Mouse (Mus musculus): ENCODE results near the gene Hoxd10. TPM values are rescaled to one million over a fixed set of nuclear protein-coding genes. Genes with fewer than 3 reads are reported as not detected.

The Hoxd10 gene
- total and polyA plus RNA-seq, 2 experiments from 2014 or later: not detected

DNA sequence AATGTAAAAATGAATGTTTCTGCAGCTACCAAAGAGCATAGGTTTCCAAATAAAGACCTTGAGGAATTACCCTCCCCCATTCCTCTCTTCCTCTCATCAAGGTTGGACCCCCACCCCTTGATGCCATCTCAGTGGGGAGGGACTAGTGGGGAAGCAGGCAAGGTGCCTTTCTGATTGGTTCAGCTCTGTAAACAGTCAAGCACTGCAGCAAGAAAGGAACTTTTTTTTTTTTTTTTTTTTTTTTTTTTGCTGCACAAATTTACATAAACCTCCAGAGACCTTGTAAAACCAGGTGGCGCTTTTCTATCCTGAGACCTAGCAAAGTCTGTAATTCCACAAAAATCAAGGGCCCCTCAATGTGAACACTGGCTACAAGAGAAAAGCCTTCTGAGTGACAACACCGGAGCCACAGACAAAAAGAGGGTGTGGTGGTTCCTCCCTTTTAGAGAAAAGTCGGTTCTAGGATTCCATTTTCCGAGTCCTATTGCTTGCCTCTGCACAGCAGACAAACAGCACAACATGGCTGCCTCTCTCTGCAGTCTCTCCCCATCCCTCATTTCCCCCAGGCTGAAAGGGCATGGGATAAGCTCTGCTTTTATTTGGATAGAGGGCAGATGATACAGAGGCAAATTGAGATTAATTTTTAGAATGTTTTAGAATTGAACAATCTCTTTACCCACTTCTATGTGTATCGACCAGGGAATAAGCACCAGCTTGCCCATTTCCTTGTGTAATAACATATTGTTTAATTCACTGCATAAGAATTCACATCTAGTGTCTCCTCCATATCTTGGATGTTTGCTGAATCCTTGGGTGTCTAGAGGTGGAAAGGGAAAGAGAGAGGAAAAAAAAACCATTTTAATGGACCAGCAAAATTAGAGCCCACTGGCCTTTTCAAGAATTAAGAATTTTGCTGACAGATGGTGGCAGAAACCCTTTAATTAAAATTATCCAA is 18.0 kb downstream of the Hoxd10 start:
- Histone ChIP-seq H3K9ac (replicated peaks; ENCODE audit: low read depth, low read length) (no peak overlapping the region), H3K27me3 (ENCODE audit: control insufficient read depth, insufficient read depth, low read length) (peaks cover 99% of the 10 kb centered on the region), H3K4me2 (ENCODE audit: low read depth, low read length) (no peak overlapping the region), H3K36me3 (replicated peaks; ENCODE audit: control insufficient read depth, insufficient read depth, low read length) (no peaks in the 10 kb centered on the region), H3K4me3 (ENCODE audit: low read depth, low read length) (no peak overlapping the region), H3K9me3 (replicated peaks; ENCODE audit: control insufficient read depth, low read length) (no peaks in the 10 kb centered on the region), H3K4me1 (ENCODE audit: control insufficient read depth, insufficient read depth) (peaks cover 6% of the 10 kb centered on the region; the same call in 1 of the 2 replicates), H3K27ac (ENCODE audit: low read depth) (no peak overlapping the region)
- TF ChIP-seq EP300 (IDR thresholded peaks at IDR 0.05; ENCODE audit: low read depth): no peak
- TF ChIP-seq CTCF (IDR thresholded peaks at IDR 0.05; ENCODE audit: low read depth): no peak
- 11% methylated on average over 5 of the region's 5 CpGs for WGBS
- DNase-seq (ENCODE audit: low spot score) (no peak), ATAC-seq (ENCODE audit: insufficient read depth, low read depth) (no peak)

DNA sequence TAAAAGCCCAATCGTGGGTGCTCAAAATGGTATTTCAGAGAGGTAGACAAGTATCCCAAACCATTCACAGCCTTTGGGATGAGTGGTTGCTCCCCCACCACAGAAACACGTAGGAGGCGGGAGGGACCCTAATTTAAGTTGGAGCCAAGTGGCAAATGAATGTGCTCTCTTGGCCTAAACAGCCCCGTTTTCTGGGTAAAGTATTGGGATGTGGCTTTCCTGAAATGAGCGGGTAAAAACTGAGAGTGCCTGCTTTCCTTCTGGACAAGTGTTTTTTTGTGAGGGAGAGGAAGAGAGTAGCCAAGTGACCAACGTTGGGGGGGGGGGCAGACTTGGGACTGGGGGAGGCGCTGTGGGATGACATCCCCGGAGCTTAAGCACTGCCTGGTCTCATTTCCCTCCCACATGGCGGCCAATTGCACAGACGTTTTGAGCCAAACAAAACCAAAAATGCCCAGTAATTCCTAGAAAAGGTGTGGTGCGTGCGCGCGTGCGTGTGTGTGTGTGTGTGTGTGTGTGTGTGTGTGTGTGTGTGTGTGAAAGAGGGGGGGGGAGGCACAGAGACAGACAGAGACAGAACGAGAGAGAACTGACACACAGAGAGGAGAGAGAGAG is 19.3 kb downstream of the Hoxd10 start:
- no peak for ATAC-seq (ENCODE audit: insufficient read depth, low read depth)
- Histone ChIP-seq H3K27ac (ENCODE audit: low read depth) (no peak overlapping the region), H3K9ac (replicated peaks; ENCODE audit: low read depth, low read length) (no peak overlapping the region), H3K4me3 (ENCODE audit: low read depth, low read length) (no peak overlapping the region; the same call in 1 of the 2 replicates), H3K27me3 (ENCODE audit: control insufficient read depth, insufficient read depth, low read length) (peaks cover 99% of the 10 kb centered on the region), H3K4me1 (ENCODE audit: control insufficient read depth, insufficient read depth) (peaks cover 6% of the 10 kb centered on the region; the same call in 1 of the 2 replicates), H3K9me3 (replicated peaks; ENCODE audit: control insufficient read depth, low read length) (no peaks in the 10 kb centered on the region), H3K4me2 (ENCODE audit: low read depth, low read length) (no peak overlapping the region), H3K36me3 (replicated peaks; ENCODE audit: control insufficient read depth, insufficient read depth, low read length) (no peaks in the 10 kb centered on the region)
- TF ChIP-seq EP300 (IDR thresholded peaks at IDR 0.05; ENCODE audit: low read depth) (no peak), CTCF (IDR thresholded peaks at IDR 0.05; ENCODE audit: low read depth) (no peak)
- DNase-seq (ENCODE audit: low spot score): no peak
- WGBS: under 1% methylated on average over 16 of the region's 16 CpGs

- Histone ChIP-seq H3K36me3 (replicated peaks; ENCODE audit: control insufficient read depth, insufficient read depth, low read length) (no peaks in the 10 kb centered on the region), H3K9me3 (replicated peaks; ENCODE audit: control insufficient read depth, low read length) (no peaks in the 10 kb centered on the region), H3K4me3 (ENCODE audit: low read depth, low read length) (peak within 1 kb of the TSS; percentile 46), H3K9ac (replicated peaks; ENCODE audit: low read depth, low read length) (no peak within 1 kb of the TSS), H3K4me2 (ENCODE audit: low read depth, low read length) (peak within 1 kb of the TSS; percentile 61), H3K27me3 (ENCODE audit: control insufficient read depth, insufficient read depth, low read length) (peaks cover 99% of the 10 kb centered on the region), H3K27ac (ENCODE audit: low read depth) (no peak within 1 kb of the TSS), H3K4me1 (ENCODE audit: control insufficient read depth, insufficient read depth) (peaks cover 6% of the 10 kb centered on the region; the same call in 1 of the 2 replicates)
- DNase-seq (ENCODE audit: low spot score) (no peak), ATAC-seq (ENCODE audit: insufficient read depth, low read depth) (0 out of 2 replicates have a peak, but pooled peaks have one; percentile 13)
- WGBS: 1% methylated on average over 65 of the region's 65 CpGs
- TF ChIP-seq EP300 (IDR thresholded peaks at IDR 0.05; ENCODE audit: low read depth): no peak
- no peak for TF ChIP-seq CTCF (IDR thresholded peaks at IDR 0.05; ENCODE audit: low read depth)
Observed at GRCm38 (mm10) chr2:74711721-74712621, 20.2 kb downstream of the Hoxd10 start, which contains the start of the genes Hoxd3 and Hoxd4. Gene Hoxd3, plus strand, starts transcription at chr2:74711927. Gene Hoxd4, plus strand, starts transcription at chr2:74711929.

DNA sequence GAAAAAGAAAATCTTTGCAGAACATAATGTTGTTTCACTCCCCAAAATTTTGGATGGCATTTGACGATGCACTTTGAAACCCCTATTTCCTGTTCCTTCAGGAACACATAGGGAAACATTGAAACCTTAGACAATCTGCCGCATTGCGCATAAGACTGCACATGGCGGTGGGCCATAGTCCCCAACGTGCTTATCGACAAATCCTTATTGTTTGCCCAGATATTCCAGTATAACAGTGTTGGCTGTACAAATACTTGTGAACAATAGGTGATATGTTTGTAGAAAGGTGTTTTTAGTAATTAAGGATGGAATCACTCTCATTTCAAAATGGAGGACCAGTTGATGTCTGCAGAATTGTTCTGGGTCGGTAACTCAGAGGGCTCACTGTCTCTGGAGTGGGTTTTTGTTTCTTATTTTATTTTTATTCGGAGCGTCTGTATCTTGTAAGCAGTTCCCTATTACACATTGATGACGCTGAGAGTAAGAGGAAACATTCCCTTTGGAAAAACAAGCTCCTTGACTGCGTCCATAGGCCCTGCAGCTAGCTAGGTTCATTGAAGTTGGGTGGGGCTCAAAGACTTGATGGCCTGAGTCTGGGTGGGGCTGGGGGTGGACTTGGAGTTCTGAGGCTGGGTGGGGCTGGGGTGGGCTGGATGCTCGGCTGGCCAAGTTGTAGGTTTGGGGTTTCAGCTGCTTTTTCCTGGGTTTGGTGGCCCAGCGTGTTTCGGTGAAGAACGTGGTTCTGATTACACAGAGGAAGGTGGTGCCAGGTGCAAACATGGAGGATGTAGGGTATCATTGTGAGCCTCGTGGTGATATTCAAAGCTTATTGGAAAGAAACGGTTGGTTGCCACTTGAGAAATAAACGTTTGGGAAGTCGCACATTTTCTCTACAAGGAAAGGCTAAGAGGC is 21.8 kb downstream of the Hoxd10 start:
- no peak for DNase-seq (ENCODE audit: low spot score)
- Histone ChIP-seq H3K4me2 (ENCODE audit: low read depth, low read length) (no peak overlapping the region), H3K4me1 (ENCODE audit: control insufficient read depth, insufficient read depth) (peaks cover 6% of the 10 kb centered on the region; the same call in 1 of the 2 replicates), H3K36me3 (replicated peaks; ENCODE audit: control insufficient read depth, insufficient read depth, low read length) (no peaks in the 10 kb centered on the region), H3K27ac (ENCODE audit: low read depth) (no peak overlapping the region), H3K27me3 (ENCODE audit: control insufficient read depth, insufficient read depth, low read length) (peaks cover 98% of the 10 kb centered on the region), H3K9ac (replicated peaks; ENCODE audit: low read depth, low read length) (no peak overlapping the region), H3K4me3 (ENCODE audit: low read depth, low read length) (no peak overlapping the region), H3K9me3 (replicated peaks; ENCODE audit: control insufficient read depth, low read length) (no peaks in the 10 kb centered on the region)
- ATAC-seq (ENCODE audit: insufficient read depth, low read depth): no peak
- TF ChIP-seq CTCF (IDR thresholded peaks at IDR 0.05; ENCODE audit: low read depth) (no peak), EP300 (IDR thresholded peaks at IDR 0.05; ENCODE audit: low read depth) (no peak)
- WGBS: 11% methylated on average over 19 of the region's 19 CpGs
